ENCODE assay signal across 24 mouse cellular contexts in genomic region chr12:84462856-84463255, GRCm38 (mm10). TPM values are rescaled to one million over a fixed set of nuclear protein-coding genes. Genes with fewer than 3 reads are reported as not detected.
"Had no signal": no experiment of that assay in that cellular context is flagged by ENCODE, and none has a peak within 500 bp of the region (broad histone marks: within the 10 kb centered on the region; RNA-seq: fewer than 3 reads in every experiment).

No protein-coding gene starts in this region.

- H3K9ac ChIP-seq: limb, embryonic 13.5 days; liver, embryonic 12.5 days; liver, embryonic 15.5 days; lung, embryonic 15.5 days; neural tube, embryonic 13.5 days; stomach, embryonic 15.5 days had no signal

- H3K9me3 ChIP-seq: limb, embryonic 10.5 days; limb, embryonic 13.5 days; liver, embryonic 15.5 days; lung, embryonic 15.5 days; neural tube, embryonic 13.5 days; stomach, embryonic 15.5 days had no signal

- H3K4me3 ChIP-seq: layer of hippocampus, adult 2 months; limb, embryonic 10.5 days; limb, embryonic 13.5 days; liver, embryonic 12.5 days; liver, embryonic 15.5 days; lung, embryonic 15.5 days; myocyte; neural tube, embryonic 13.5 days; stomach, embryonic 15.5 days had no signal

- H3K27ac ChIP-seq: layer of hippocampus, adult 2 months; limb, embryonic 10.5 days; limb, embryonic 13.5 days; liver, embryonic 12.5 days; liver, embryonic 15.5 days; lung, embryonic 15.5 days; neural tube, embryonic 13.5 days; stomach, embryonic 15.5 days had no signal

- DNase-seq: kidney, adult 9 months; kidney, postnatal 14 days; kidney, postnatal 4 days; layer of hippocampus, adult 9-11 months; liver; lung, adult 18-20 months; lung, postnatal 10 days; lung, postnatal 36 days; retina, postnatal 1 day; right cerebral cortex, postnatal 25 days; spleen, adult 18-20 months; thymus, postnatal 25 days had no signal

- H3K4me2 ChIP-seq: limb, embryonic 13.5 days; liver, embryonic 12.5 days; liver, embryonic 15.5 days; lung, embryonic 15.5 days; midbrain, embryonic 11.5 days; neural tube, embryonic 13.5 days; stomach, embryonic 15.5 days had no signal

- H3K4me1 ChIP-seq: limb, embryonic 10.5 days; limb, embryonic 13.5 days; liver, embryonic 12.5 days; liver, embryonic 15.5 days; lung, embryonic 15.5 days; neural tube, embryonic 13.5 days; stomach, embryonic 15.5 days had no signal

- ATAC-seq: liver, embryonic 12.5 days; midbrain, embryonic 16.5 days had no signal

- H3K27me3 ChIP-seq: limb, embryonic 13.5 days; liver, embryonic 12.5 days; liver, embryonic 15.5 days; lung, embryonic 15.5 days; neural tube, embryonic 13.5 days; stomach, embryonic 15.5 days had no signal

RNA-seq across cellular contexts. Expression of gene Bbof1, which starts 54.0 kb away (rescaled TPM):
- total RNA-seq: monocyte, adult 5-6 weeks had no signal
